Mouse (Mus musculus): ENCODE data around the gene Zup1. TPM values are rescaled to one million over a fixed set of nuclear protein-coding genes. Genes with fewer than 3 reads are reported as not detected.
A peak's percentile ranks its signal among the peaks of the same experiment; 100 is the strongest.
"Not testable (repeated sequence)": the region's sequence is repeated elsewhere in the genome, so short reads cannot be mapped to it uniquely, and the experiment has no call there.

Zup1 gene
- polyA plus RNA-seq, 1 experiment from 2014 or later, result 26.9 TPM

DNA sequence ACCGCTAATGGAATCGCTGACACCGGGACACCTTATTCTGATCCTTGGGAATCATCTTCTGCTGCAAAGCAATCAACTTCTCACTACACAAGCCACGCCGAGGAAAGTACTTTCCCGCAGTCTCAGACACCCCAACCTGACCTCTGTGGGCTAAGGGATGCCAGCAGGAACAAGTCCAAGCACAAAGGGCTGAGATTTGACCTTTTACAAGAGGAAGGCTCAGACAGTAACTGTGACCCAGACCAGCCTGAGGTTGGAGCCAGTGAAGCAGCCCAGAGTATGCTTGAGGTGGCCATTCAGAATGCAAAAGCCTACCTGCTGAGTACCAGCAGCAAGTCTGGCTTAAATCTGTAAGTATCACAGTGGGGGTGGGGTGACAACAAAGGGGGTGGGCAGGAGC, 45.6 kb downstream of the Zup1 start:
- H3K27me3 ChIP-seq (ENCODE audit: control insufficient read depth, insufficient read depth, low read length), result no peaks in the 10 kb centered on the region
- H3K4me2 ChIP-seq, result peak overlapping the region; percentile 55
- no peaks in the 10 kb centered on the region for H3K36me3 ChIP-seq (ENCODE audit: control insufficient read depth, insufficient read depth, low read length)
- no peak overlapping the region for H3K9ac ChIP-seq (ENCODE audit: low read length)
- DNase-seq (ENCODE audit: low spot score, missing footprints) (no peak), ATAC-seq (ENCODE audit: low FRiP score) (peak; percentile 52)
- no peak overlapping the region for H3K27ac ChIP-seq (ENCODE audit: low read depth, low read length)
- 2% methylated on average over 6 of the region's 6 CpGs for WGBS
- peaks cover 5% of the 10 kb centered on the region; the same call in 1 of the 2 replicates for H3K4me1 ChIP-seq (ENCODE audit: control insufficient read depth, insufficient read depth, low read length)
- no peaks in the 10 kb centered on the region for H3K9me3 ChIP-seq (ENCODE audit: control insufficient read depth, low read length)
- no peak overlapping the region; the same call in 1 of the 2 replicates for H3K4me3 ChIP-seq (ENCODE audit: low read depth, low read length)

GRCm38 (mm10) chr10:33904530-33905481, 46.3 kb downstream of the Zup1 start, which contains the start of gene Rsph4a:
Gene Rsph4a, plus strand, starts transcription at chr10:33905111.
- H3K4me1 ChIP-seq (ENCODE audit: control insufficient read depth, insufficient read depth, low read length), result peaks cover 5% of the 10 kb centered on the region; the same call in 1 of the 2 replicates
- H3K27me3 ChIP-seq (ENCODE audit: control insufficient read depth, insufficient read depth, low read length), result no peaks in the 10 kb centered on the region
- peak within 1 kb of the TSS; percentile 55 for H3K4me2 ChIP-seq
- no peak within 1 kb of the TSS for H3K9ac ChIP-seq (ENCODE audit: low read length)
- ATAC-seq (ENCODE audit: low FRiP score), result peak; percentile 99
- H3K36me3 ChIP-seq (ENCODE audit: control insufficient read depth, insufficient read depth, low read length), result no peaks in the 10 kb centered on the region
- 7% methylated on average over 17 of the region's 17 CpGs for WGBS
- H3K9me3 ChIP-seq (ENCODE audit: control insufficient read depth, low read length), result no peaks in the 10 kb centered on the region
- DNase-seq (ENCODE audit: low spot score, missing footprints), result peak; percentile 91
- no peak within 1 kb of the TSS for H3K27ac ChIP-seq (ENCODE audit: low read depth, low read length)
- peak within 1 kb of the TSS; percentile 32 for H3K4me3 ChIP-seq (ENCODE audit: low read depth, low read length)

DNA sequence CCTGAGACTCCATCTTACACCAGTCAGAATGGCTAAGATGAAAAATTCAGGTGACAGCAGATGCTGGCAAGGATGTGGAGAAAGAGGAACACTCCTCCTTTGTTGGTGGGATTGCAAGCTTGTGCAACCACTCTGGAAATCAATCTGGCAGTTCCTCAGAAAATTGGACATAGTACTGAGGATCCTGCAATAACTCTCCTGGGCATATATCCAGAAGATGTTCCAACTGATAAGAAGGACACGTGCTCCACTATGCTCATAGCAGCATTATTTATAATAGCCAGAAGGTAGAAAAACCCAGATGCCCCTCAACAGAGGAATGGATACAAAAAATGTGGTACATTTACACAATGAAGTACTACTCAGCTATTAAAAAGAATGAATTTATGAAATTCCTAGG, 49.5 kb downstream of the Zup1 start:
- WGBS, result 83% methylated on average over 1 of the region's 1 CpGs
- not testable (repeated sequence) for H3K27ac ChIP-seq (ENCODE audit: low read depth, low read length); H3K27me3 ChIP-seq (ENCODE audit: control insufficient read depth, insufficient read depth, low read length); H3K36me3 ChIP-seq (ENCODE audit: control insufficient read depth, insufficient read depth, low read length); H3K4me2 ChIP-seq; H3K9ac ChIP-seq (ENCODE audit: low read length); H3K9me3 ChIP-seq (ENCODE audit: control insufficient read depth, low read length); H3K4me3 ChIP-seq (ENCODE audit: low read depth, low read length); H3K4me1 ChIP-seq (ENCODE audit: control insufficient read depth, insufficient read depth, low read length); DNase-seq (ENCODE audit: low spot score, missing footprints); ATAC-seq (ENCODE audit: low FRiP score)

DNA sequence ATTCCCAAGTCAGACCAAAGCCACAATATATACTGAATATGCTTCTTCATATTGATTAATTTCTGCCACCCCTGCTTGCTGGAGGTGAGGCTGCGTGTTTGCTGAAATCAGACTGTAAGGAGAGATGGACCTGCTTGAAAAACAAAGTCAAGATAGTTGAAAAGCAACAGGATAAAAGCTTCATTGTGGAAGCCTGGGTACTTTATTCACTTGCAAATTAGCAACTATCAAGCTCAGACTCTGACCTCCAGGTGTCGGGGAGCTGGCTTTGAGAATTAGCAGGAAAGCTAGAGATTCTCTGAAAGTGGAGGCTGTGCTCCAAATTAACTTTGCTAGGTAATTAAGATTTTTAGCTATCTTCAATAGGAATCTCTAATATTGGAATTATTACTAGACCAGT, 68.7 kb downstream of the Zup1 start:
- not testable (repeated sequence) for H3K27me3 ChIP-seq (ENCODE audit: control insufficient read depth, insufficient read depth, low read length); H3K36me3 ChIP-seq (ENCODE audit: control insufficient read depth, insufficient read depth, low read length); ATAC-seq (ENCODE audit: low FRiP score); H3K4me3 ChIP-seq (ENCODE audit: low read depth, low read length); H3K9me3 ChIP-seq (ENCODE audit: control insufficient read depth, low read length); H3K9ac ChIP-seq (ENCODE audit: low read length); H3K4me1 ChIP-seq (ENCODE audit: control insufficient read depth, insufficient read depth, low read length); DNase-seq (ENCODE audit: low spot score, missing footprints); H3K4me2 ChIP-seq; H3K27ac ChIP-seq (ENCODE audit: low read depth, low read length)
- 80% methylated on average over 2 of the region's 2 CpGs for WGBS

- Histone ChIP-seq H3K4me2 (no peak overlapping the region), H3K9me3 (ENCODE audit: control insufficient read depth, low read length) (no peaks in the 10 kb centered on the region), H3K4me3 (ENCODE audit: low read depth, low read length) (no peak overlapping the region), H3K36me3 (ENCODE audit: control insufficient read depth, insufficient read depth, low read length) (no peaks in the 10 kb centered on the region), H3K4me1 (ENCODE audit: control insufficient read depth, insufficient read depth, low read length) (no peaks in the 10 kb centered on the region), H3K27me3 (ENCODE audit: control insufficient read depth, insufficient read depth, low read length) (no peaks in the 10 kb centered on the region), H3K27ac (ENCODE audit: low read depth, low read length) (no peak overlapping the region), H3K9ac (ENCODE audit: low read length) (no peak overlapping the region)
- ATAC-seq (ENCODE audit: low FRiP score) (no peak), DNase-seq (ENCODE audit: low spot score, missing footprints) (no peak)
- WGBS, result 89% methylated on average over 2 of the region's 2 CpGs
These were observed 78.2 kb downstream of the Zup1 start for GRCm38 (mm10) chr10:33872672-33873398.

GRCm38 (mm10) chr10:33870441-33870840, 80.6 kb downstream of the Zup1 start:
- DNase-seq (ENCODE audit: low spot score, missing footprints), result no peak
- Histone ChIP-seq H3K27ac (ENCODE audit: low read depth, low read length) (no peak overlapping the region), H3K9me3 (ENCODE audit: control insufficient read depth, low read length) (no peaks in the 10 kb centered on the region), H3K4me1 (ENCODE audit: control insufficient read depth, insufficient read depth, low read length) (no peaks in the 10 kb centered on the region), H3K27me3 (ENCODE audit: control insufficient read depth, insufficient read depth, low read length) (no peaks in the 10 kb centered on the region), H3K4me3 (ENCODE audit: low read depth, low read length) (no peak overlapping the region), H3K36me3 (ENCODE audit: control insufficient read depth, insufficient read depth, low read length) (no peaks in the 10 kb centered on the region), H3K9ac (ENCODE audit: low read length) (no peak overlapping the region), H3K4me2 (no peak overlapping the region)
- no peak for ATAC-seq (ENCODE audit: low FRiP score)
- WGBS, result 37% methylated on average over 1 of the region's 1 CpGs

Other genes starting within 250 kb of the Zup1 start
- gene Sult3a2, start 164.6 kb downstream of the Zup1 start, polyA plus RNA-seq (2014; fragmentation: Nextera tagmentation; extraction: Ambion mirVana), result not detected in 2 replicates
- gene Sult3a1, start 93.5 kb downstream of the Zup1 start, polyA plus RNA-seq (2014; fragmentation: Nextera tagmentation; extraction: Ambion mirVana), result not detected in 2 replicates
- gene Rsph4a, start 46.2 kb downstream of the Zup1 start, polyA plus RNA-seq (2014; fragmentation: Nextera tagmentation; extraction: Ambion mirVana), result 0.07 and 0.25 TPM in 2 replicates
- 164 and 171 TPM in 2 replicates for gene Rwdd1, start 68.4 kb upstream of the Zup1 start, polyA plus RNA-seq (2014; fragmentation: Nextera tagmentation; extraction: Ambion mirVana)
- not detected in 2 replicates for gene Trappc3l, start 86.3 kb upstream of the Zup1 start, polyA plus RNA-seq (2014; fragmentation: Nextera tagmentation; extraction: Ambion mirVana)
- gene Calhm4, start 93.0 kb upstream of the Zup1 start, polyA plus RNA-seq (2014; fragmentation: Nextera tagmentation; extraction: Ambion mirVana), result not detected in 2 replicates
- 0.37 and 0.44 TPM in 2 replicates for gene Calhm5, start 145.2 kb upstream of the Zup1 start, polyA plus RNA-seq (2014; fragmentation: Nextera tagmentation; extraction: Ambion mirVana)
- gene Calhm6, start 176.7 kb upstream of the Zup1 start, polyA plus RNA-seq (2014; fragmentation: Nextera tagmentation; extraction: Ambion mirVana), result 0.20 and 0.25 TPM in 2 replicates

Measured in midbrain, embryonic 11.5 days (tissue).